Mouse (Mus musculus): ENCODE measurements around the gene D11Wsu47e. TPM values are rescaled to one million over a fixed set of nuclear protein-coding genes. Genes with fewer than 3 reads are reported as not detected.

Gene D11Wsu47e
- polyA plus RNA-seq, 1 experiment from 2014 or later, result 23.3 TPM

DNA sequence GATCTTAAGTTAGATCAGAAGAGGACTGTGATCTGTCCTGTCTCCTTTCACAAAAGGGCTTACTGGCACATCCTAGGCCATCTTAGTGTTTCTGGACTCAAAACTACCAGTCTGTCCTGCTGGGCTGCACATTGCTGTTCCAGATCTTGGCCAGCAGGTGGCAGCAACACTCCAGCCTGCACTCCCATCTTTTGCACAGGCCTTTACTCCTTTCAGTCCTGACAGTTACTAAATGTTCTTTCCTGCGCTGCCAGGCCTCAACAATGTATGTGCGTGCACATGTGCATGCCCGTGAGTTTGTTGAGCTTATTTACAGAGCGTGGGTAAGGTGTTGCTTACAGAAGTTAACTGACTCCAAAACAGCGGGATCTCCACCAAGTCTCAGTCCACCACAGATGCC, 19.5 kb downstream of the D11Wsu47e start:
- Histone ChIP-seq H3K27ac (ENCODE audit: low read depth, low read length) (no peak overlapping the region), H3K27me3 (ENCODE audit: control insufficient read depth, insufficient read depth, low read length) (peaks cover 2% of the 10 kb centered on the region; the same call in 1 of the 2 replicates), H3K9me3 (ENCODE audit: control insufficient read depth, low read length) (no peaks in the 10 kb centered on the region), H3K4me1 (ENCODE audit: control insufficient read depth, insufficient read depth, low read length) (no peaks in the 10 kb centered on the region), H3K4me3 (ENCODE audit: low read depth, low read length) (no peak overlapping the region), H3K9ac (ENCODE audit: low read length) (no peak overlapping the region), H3K36me3 (ENCODE audit: control insufficient read depth, insufficient read depth, low read length) (peaks cover 3% of the 10 kb centered on the region; the same call in 1 of the 2 replicates), H3K4me2 (no peak overlapping the region)
- 52% methylated on average over 5 of the region's 5 CpGs for WGBS
- DNase-seq (ENCODE audit: low spot score, missing footprints) (peak; percentile 98), ATAC-seq (ENCODE audit: low FRiP score) (peak; percentile 73; the same call in 1 of the 2 replicates)

DNA sequence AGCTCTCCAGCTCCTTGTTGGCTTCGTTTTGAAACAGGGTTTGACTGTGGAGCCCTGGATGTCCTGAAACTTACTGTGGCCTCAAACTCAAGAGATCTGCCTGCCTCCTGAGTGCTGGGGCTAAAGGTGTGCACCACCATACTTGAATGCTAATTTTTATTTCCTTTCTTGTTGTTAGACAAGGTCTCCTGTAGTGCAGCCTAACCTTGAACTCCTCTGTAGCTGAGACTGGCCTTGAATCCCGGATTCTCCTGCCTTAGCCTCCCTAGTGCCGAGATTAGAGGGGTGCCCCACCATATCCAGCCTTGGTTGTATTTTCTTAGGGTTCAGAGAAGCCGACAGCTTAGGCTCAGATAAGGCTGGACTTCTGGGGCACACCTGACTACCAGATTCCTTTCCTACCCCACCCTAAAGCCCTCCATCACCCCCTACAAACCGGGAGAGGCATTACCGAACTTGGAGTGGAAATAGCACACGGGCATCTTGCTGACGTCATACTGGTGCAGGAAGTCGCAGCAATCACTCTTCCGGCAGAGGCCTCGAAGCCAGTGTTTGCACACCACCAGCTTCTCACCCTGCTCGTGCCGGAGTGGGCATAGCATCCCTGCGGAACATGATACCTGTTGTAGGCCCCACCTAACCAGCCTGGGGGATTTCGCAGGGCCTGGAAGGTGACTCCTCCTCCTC, 21.9 kb downstream of the D11Wsu47e start:
- no peaks in the 10 kb centered on the region for H3K9me3 ChIP-seq (ENCODE audit: control insufficient read depth, low read length)
- no peak for ATAC-seq (ENCODE audit: low FRiP score)
- 92% methylated on average over 15 of the region's 15 CpGs for WGBS

DNA sequence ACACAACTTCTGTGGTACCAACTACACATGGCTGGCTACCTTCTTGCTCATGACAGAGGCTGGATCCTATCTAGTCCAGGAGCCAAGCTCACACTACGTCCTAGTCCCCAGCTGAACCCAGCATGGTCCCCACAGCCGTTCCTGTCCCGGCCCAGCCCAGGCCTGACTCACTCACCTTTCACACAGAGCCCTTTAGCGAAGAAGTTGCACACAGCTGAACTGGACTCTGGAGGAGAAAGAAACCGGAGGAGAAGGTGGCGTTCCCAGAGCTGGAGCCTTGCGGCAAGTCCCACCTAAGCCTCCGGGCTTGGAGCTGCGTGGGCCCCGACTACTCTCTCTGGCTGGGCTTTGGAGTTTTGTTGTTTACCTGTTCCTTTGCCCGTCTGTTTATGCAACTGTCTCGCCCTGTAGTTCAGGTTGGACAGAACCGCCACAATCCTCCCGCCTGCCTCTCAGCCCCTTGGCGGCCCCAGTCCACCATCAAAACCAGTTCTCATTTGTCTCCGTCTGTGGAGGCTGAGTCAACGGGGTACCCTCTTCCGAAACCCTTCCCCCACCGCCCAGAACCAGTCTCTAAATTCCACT, 24.5 kb downstream of the D11Wsu47e start:
- no peak for DNase-seq (ENCODE audit: low spot score, missing footprints)
- no peak overlapping the region for H3K4me3 ChIP-seq (ENCODE audit: low read depth, low read length)
- H3K4me1 ChIP-seq (ENCODE audit: control insufficient read depth, insufficient read depth, low read length), result peaks cover 19% of the 10 kb centered on the region
- peaks cover 2% of the 10 kb centered on the region for H3K27me3 ChIP-seq (ENCODE audit: control insufficient read depth, insufficient read depth, low read length)
- no peak for ATAC-seq (ENCODE audit: low FRiP score)
- no peak overlapping the region for H3K9ac ChIP-seq (ENCODE audit: low read length)
- H3K36me3 ChIP-seq (ENCODE audit: control insufficient read depth, insufficient read depth, low read length), result no peaks in the 10 kb centered on the region
- WGBS, result 44% methylated on average over 19 of the region's 19 CpGs
- H3K9me3 ChIP-seq (ENCODE audit: control insufficient read depth, low read length), result no peaks in the 10 kb centered on the region
- no peak overlapping the region for H3K27ac ChIP-seq (ENCODE audit: low read depth, low read length)
- no peak overlapping the region for H3K4me2 ChIP-seq

More for the DNA sequence above, 21.9 kb downstream of the D11Wsu47e start:
- no peak overlapping the region for H3K4me3 ChIP-seq (ENCODE audit: low read depth, low read length)
- no peaks in the 10 kb centered on the region for H3K36me3 ChIP-seq (ENCODE audit: control insufficient read depth, insufficient read depth, low read length)
- no peak overlapping the region for H3K27ac ChIP-seq (ENCODE audit: low read depth, low read length)
- H3K4me2 ChIP-seq, result no peak overlapping the region
- peaks cover 2% of the 10 kb centered on the region for H3K27me3 ChIP-seq (ENCODE audit: control insufficient read depth, insufficient read depth, low read length)
- H3K9ac ChIP-seq (ENCODE audit: low read length), result no peak overlapping the region
- no peak for DNase-seq (ENCODE audit: low spot score, missing footprints)
- H3K4me1 ChIP-seq (ENCODE audit: control insufficient read depth, insufficient read depth, low read length), result peaks cover 19% of the 10 kb centered on the region

DNA sequence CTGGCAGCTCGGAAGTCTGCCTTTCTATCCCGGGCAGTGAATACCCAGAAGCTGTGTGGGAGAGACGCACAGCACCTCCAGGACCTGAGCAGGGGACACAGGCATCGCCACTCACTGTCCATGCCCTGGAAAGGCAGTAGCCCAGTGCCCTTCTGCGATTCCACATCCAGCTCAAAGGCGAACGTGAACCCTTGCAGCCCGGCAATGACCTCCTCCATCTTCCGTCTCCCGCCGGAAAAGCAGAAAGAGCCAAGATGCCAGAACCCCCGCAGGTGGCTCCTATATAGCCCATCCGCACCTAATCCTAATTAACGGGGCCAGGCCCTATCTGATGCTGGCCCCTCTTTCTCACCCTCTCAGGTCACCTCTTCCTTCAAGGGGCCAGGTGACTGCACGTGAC, 25.1 kb downstream of the D11Wsu47e start:
- Histone ChIP-seq H3K4me3 (ENCODE audit: low read depth, low read length) (no peak overlapping the region), H3K4me2 (no peak overlapping the region), H3K27me3 (ENCODE audit: control insufficient read depth, insufficient read depth, low read length) (peaks cover 2% of the 10 kb centered on the region), H3K4me1 (ENCODE audit: control insufficient read depth, insufficient read depth, low read length) (peaks cover 19% of the 10 kb centered on the region), H3K9me3 (ENCODE audit: control insufficient read depth, low read length) (no peaks in the 10 kb centered on the region), H3K9ac (ENCODE audit: low read length) (no peak overlapping the region), H3K36me3 (ENCODE audit: control insufficient read depth, insufficient read depth, low read length) (no peaks in the 10 kb centered on the region), H3K27ac (ENCODE audit: low read depth, low read length) (no peak overlapping the region)
- DNase-seq (ENCODE audit: low spot score, missing footprints), result peak; percentile 87
- WGBS, result 11% methylated on average over 15 of the region's 15 CpGs
- ATAC-seq (ENCODE audit: low FRiP score), result peak; percentile 8; the same call in 1 of the 2 replicates

- no peak within 1 kb of the TSS for H3K4me3 ChIP-seq (ENCODE audit: low read depth, low read length)
- H3K4me1 ChIP-seq (ENCODE audit: control insufficient read depth, insufficient read depth, low read length), result peaks cover 19% of the 10 kb centered on the region
- no peaks in the 10 kb centered on the region for H3K9me3 ChIP-seq (ENCODE audit: control insufficient read depth, low read length)
- ATAC-seq (ENCODE audit: low FRiP score), result peak; percentile 77
- peak within 1 kb of the TSS; percentile 67 for H3K27ac ChIP-seq (ENCODE audit: low read depth, low read length)
- peaks cover 2% of the 10 kb centered on the region for H3K27me3 ChIP-seq (ENCODE audit: control insufficient read depth, insufficient read depth, low read length)
- peak within 1 kb of the TSS; percentile 39 for H3K9ac ChIP-seq (ENCODE audit: low read length)
- WGBS, result 2% methylated on average over 11 of the region's 11 CpGs
- H3K4me2 ChIP-seq, result peak within 1 kb of the TSS; percentile 25; the same call in 1 of the 2 replicates
- no peaks in the 10 kb centered on the region for H3K36me3 ChIP-seq (ENCODE audit: control insufficient read depth, insufficient read depth, low read length)
- DNase-seq (ENCODE audit: low spot score, missing footprints), result no peak
These were observed 25.6 kb downstream of the D11Wsu47e start, which contains the start of gene Cpsf4l for GRCm38 (mm10) chr11:113709731-113710256. TSS of gene Cpsf4l (minus strand) at chr11:113710017.

DNA sequence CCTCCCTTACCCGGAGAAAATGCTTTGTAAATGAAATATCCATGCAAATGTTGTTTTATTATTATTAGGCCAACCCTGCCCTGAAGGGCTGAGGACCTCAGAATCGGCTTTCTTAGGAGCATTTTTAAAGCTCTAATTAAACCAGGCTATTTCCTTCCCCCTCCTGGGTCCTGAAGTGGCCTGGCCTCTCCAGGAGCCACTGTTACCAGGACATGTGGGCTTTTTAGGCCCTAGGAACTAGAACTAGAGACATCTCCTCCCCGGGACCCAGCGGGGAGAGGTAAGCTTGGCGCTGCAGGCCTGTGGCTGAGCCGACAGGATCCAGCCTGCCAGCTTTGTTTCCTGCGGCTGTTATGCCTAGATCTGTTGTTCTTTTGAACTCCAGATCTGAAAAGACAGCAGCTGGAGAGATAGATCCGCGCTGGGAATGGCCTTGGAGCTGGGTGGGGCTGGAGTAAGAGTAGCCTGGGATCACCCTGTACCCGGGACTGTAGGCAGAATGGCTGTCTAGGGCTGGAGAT, 26.1 kb downstream of the D11Wsu47e start:
- no peaks in the 10 kb centered on the region for H3K36me3 ChIP-seq (ENCODE audit: control insufficient read depth, insufficient read depth, low read length)
- ATAC-seq (ENCODE audit: low FRiP score), result peak; percentile 66
- peaks cover 2% of the 10 kb centered on the region for H3K27me3 ChIP-seq (ENCODE audit: control insufficient read depth, insufficient read depth, low read length)
- no peak overlapping the region for H3K4me3 ChIP-seq (ENCODE audit: low read depth, low read length)
- peaks cover 19% of the 10 kb centered on the region for H3K4me1 ChIP-seq (ENCODE audit: control insufficient read depth, insufficient read depth, low read length)
- peak; percentile 96 for DNase-seq (ENCODE audit: low spot score, missing footprints)
- H3K9ac ChIP-seq (ENCODE audit: low read length), result peak overlapping the region; percentile 39
- WGBS, result 1% methylated on average over 10 of the region's 10 CpGs
- H3K27ac ChIP-seq (ENCODE audit: low read depth, low read length), result peak overlapping the region; percentile 67
- no peaks in the 10 kb centered on the region for H3K9me3 ChIP-seq (ENCODE audit: control insufficient read depth, low read length)
- H3K4me2 ChIP-seq, result peak overlapping the region; percentile 25; the same call in 1 of the 2 replicates

DNA sequence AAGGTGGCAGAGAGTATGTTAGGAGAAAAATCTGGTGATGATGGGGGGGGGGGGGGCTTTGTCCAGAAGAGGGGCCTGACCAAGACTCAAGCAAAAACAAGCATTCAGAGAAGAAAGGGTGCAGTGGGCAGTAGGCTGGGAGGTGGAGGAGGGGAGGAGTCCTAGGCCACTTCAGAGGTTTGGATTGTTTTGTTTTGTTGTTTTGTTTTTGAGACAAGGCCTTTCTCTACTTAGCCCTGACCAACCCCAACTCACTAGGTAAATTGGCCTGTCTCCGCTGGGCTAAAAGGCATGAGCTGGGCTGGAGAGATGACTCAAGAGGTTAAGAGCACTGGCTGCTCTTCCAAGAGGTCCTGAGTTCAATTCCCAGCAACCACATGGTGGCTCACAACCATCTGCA, 26.8 kb downstream of the D11Wsu47e start:
- peak overlapping the region; percentile 67 for H3K27ac ChIP-seq (ENCODE audit: low read depth, low read length)
- H3K9ac ChIP-seq (ENCODE audit: low read length), result peak overlapping the region; percentile 39; the same call in 1 of the 2 replicates
- WGBS, result 42% methylated on average over 1 of the region's 1 CpGs

DNA sequence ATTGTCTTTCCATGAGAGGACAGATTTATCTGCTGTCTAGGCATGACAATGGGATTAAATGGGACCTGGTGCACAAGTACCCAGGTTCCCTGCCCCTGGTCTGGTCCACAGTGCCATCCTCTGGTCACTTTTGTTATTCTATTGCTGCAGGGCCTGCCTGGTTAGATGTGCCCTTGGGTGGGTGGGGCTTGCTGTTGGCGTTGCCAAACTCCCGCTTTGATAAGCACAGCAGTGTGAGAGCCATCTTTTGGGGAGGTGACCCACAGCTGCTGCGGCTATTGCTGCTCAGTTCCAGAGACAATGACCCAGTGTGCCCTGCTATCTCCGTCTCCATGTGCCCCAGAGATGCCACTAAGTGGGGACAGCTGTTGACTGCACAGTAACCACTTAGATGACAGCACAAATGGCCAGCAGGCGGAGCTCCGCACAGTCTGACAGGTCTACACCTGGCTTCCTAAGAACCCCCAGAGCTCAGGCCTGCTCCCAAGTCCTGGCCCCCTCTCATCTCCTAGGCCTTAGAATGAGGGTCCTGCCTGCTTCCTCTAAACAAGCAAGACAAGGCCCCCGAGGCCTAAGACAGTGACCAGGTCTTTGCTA, 31.0 kb downstream of the D11Wsu47e start:
- no peak for ATAC-seq (ENCODE audit: low FRiP score)
- Histone ChIP-seq H3K9me3 (ENCODE audit: control insufficient read depth, low read length) (no peaks in the 10 kb centered on the region), H3K27me3 (ENCODE audit: control insufficient read depth, insufficient read depth, low read length) (no peaks in the 10 kb centered on the region), H3K4me3 (ENCODE audit: low read depth, low read length) (no peak overlapping the region), H3K36me3 (ENCODE audit: control insufficient read depth, insufficient read depth, low read length) (no peaks in the 10 kb centered on the region), H3K4me1 (ENCODE audit: control insufficient read depth, insufficient read depth, low read length) (peaks cover 8% of the 10 kb centered on the region), H3K4me2 (no peak overlapping the region), H3K27ac (ENCODE audit: low read depth, low read length) (no peak overlapping the region), H3K9ac (ENCODE audit: low read length) (no peak overlapping the region)
- DNase-seq (ENCODE audit: low spot score, missing footprints), result no peak
- WGBS, result 61% methylated on average over 7 of the region's 7 CpGs

More for the DNA sequence above, 26.8 kb downstream of the D11Wsu47e start:
- Histone ChIP-seq H3K4me2 (no peak overlapping the region), H3K9me3 (ENCODE audit: control insufficient read depth, low read length) (no peaks in the 10 kb centered on the region), H3K36me3 (ENCODE audit: control insufficient read depth, insufficient read depth, low read length) (no peaks in the 10 kb centered on the region), H3K4me3 (ENCODE audit: low read depth, low read length) (no peak overlapping the region), H3K4me1 (ENCODE audit: control insufficient read depth, insufficient read depth, low read length) (peaks cover 19% of the 10 kb centered on the region), H3K27me3 (ENCODE audit: control insufficient read depth, insufficient read depth, low read length) (peaks cover 2% of the 10 kb centered on the region)
- 0 out of 2 replicates have a peak, but pooled peaks have one; percentile 8 for ATAC-seq (ENCODE audit: low FRiP score)
- no peak for DNase-seq (ENCODE audit: low spot score, missing footprints)
